Mouse (Mus musculus) heart, postnatal 25 days (tissue): ENCODE data around the gene Mrps11. TPM values are rescaled to one million over a fixed set of nuclear protein-coding genes. Genes with fewer than 3 reads are reported as not detected.

Experiments
- total RNA-seq, 2 experiments: library from RNA; stranded (reverse); gene quantifications; 2 replicates each; pipeline ENCODE4 v1.2.3; 2021

Gene Mrps11
- total RNA-seq, 2 experiments from 2014 or later: 47.3 to 48.0 TPM

Other genes with a start within 250 kb of the Mrps11 start
- gene Ntrk3, start 45.1 kb upstream of the Mrps11 start, total RNA-seq: 1 to 10 TPM; 1.6 to 1.9 TPM
- gene Mrpl46, start 412 bp downstream of the Mrps11 start, total RNA-seq: 10 to 100 TPM; 53.9 to 54.8 TPM
- gene Det1, start 64.1 kb downstream of the Mrps11 start, total RNA-seq: 10 to 100 TPM; 12.1 to 13.9 TPM
- 10 to 100 TPM; 33.3 to 35.5 TPM for gene Aen, start 112.7 kb downstream of the Mrps11 start, total RNA-seq
- 10 to 100 TPM; 11.8 to 16.4 TPM for gene Isg20, start 130.3 kb downstream of the Mrps11 start, total RNA-seq